Mouse (Mus musculus) brain, embryonic 14.5 days (tissue): ENCODE measurements at regions not wholly inside any gene's neighbourhood (a gene's known extent, or its start where the extent isn't known, plus 50 kb on each side); places are given as distances from the start of the nearest gene placed in this dataset.
"Not testable (repeated sequence)": the region's sequence is repeated elsewhere in the genome, so short reads cannot be mapped to it uniquely, and the experiment has no call there.

Experiments used
- CTCF ChIP-seq: fragments of 200-500 bp; IDR thresholded peaks from 2 replicates; pipeline ENCODE4 v1.5.1; 2012; ENCODE audit warnings: inconsistent platforms, mild to moderate bottlenecking, moderate library complexity, borderline replicate concordance; ENCODE audit not compliant: insufficient read depth, insufficient read length; ENCODE audit errors: extremely low read depth
- POLR2A ChIP-seq: fragments of 200-500 bp; IDR thresholded peaks from 2 replicates; pipeline ENCODE4 v1.6.1; 2012; ENCODE audit warnings: mild to moderate bottlenecking, inconsistent platforms, borderline replicate concordance; ENCODE audit not compliant: poor library complexity, insufficient read depth, insufficient read length, severe bottlenecking; ENCODE audit errors: extremely low read depth

GRCm38 (mm10) chr9:72192953-72193337 is 81.3 kb upstream of the Tcf12 start:
- not testable (repeated sequence) for TF ChIP-seq CTCF, POLR2A
